Mouse (Mus musculus): ENCODE results near the gene Hoxc10.
A peak's percentile ranks its signal among the peaks of the same experiment; 100 is the strongest.

Gene Hoxc10

GRCm38 (mm10) chr15:102967511-102968397 lies 1.2 kb downstream of the Hoxc10 start:
- DNase-seq (ENCODE audit: low read depth) = no peak

- DNase-seq (ENCODE audit: low read depth) = no peak
Observed at GRCm38 (mm10) chr15:102969296-102969695, 2.7 kb downstream of the Hoxc10 start.

- DNase-seq (ENCODE audit: low read depth) = peak; percentile 86
Observed at GRCm38 (mm10) chr15:102970740-102971139, 4.1 kb downstream of the Hoxc10 start.

GRCm38 (mm10) chr15:102972254-102972653 lies 5.7 kb downstream of the Hoxc10 start:
- DNase-seq (ENCODE audit: low read depth) = no peak

GRCm38 (mm10) chr15:102972753-102973152 lies 6.2 kb downstream of the Hoxc10 start:
- no peak for DNase-seq (ENCODE audit: low read depth)

GRCm38 (mm10) chr15:102975034-102975433 lies 8.4 kb downstream of the Hoxc10 start:
- DNase-seq (ENCODE audit: low read depth) = no peak

GRCm38 (mm10) chr15:102975688-102976111 lies 9.1 kb downstream of the Hoxc10 start:
- DNase-seq (ENCODE audit: low read depth) = no peak

- no peak for DNase-seq (ENCODE audit: low read depth)
Observed at GRCm38 (mm10) chr15:102976171-102976570, 9.6 kb downstream of the Hoxc10 start, which contains the start of gene Hoxc9. TSS of gene Hoxc9 (plus strand) at chr15:102976439.

GRCm38 (mm10) chr15:102976631-102977422 lies 10.2 kb downstream of the Hoxc10 start:
- DNase-seq (ENCODE audit: low read depth) = no peak

GRCm38 (mm10) chr15:102977423-102977974 lies 10.9 kb downstream of the Hoxc10 start:
- DNase-seq (ENCODE audit: low read depth) = no peak

GRCm38 (mm10) chr15:102978615-102979515 lies 12.3 kb downstream of the Hoxc10 start:
- no peak for DNase-seq (ENCODE audit: low read depth)

- no peak for DNase-seq (ENCODE audit: low read depth)
Observed at GRCm38 (mm10) chr15:102979936-102980335, 13.3 kb downstream of the Hoxc10 start.

GRCm38 (mm10) chr15:102980352-102980751 lies 13.8 kb downstream of the Hoxc10 start:
- no peak for DNase-seq (ENCODE audit: low read depth)

GRCm38 (mm10) chr15:102980912-102981311 lies 14.3 kb downstream of the Hoxc10 start:
- DNase-seq (ENCODE audit: low read depth) = peak; percentile 22

GRCm38 (mm10) chr15:102981379-102982288 lies 15.0 kb downstream of the Hoxc10 start:
- DNase-seq (ENCODE audit: low read depth) = peak; percentile 65

- DNase-seq (ENCODE audit: low read depth) = no peak
Observed at GRCm38 (mm10) chr15:102983716-102984115, 17.1 kb downstream of the Hoxc10 start.

- no peak for DNase-seq (ENCODE audit: low read depth)
Observed at GRCm38 (mm10) chr15:102984521-102984920, 17.9 kb downstream of the Hoxc10 start.

- no peak for DNase-seq (ENCODE audit: low read depth)
Observed at GRCm38 (mm10) chr15:102984925-102985324, 18.3 kb downstream of the Hoxc10 start.

GRCm38 (mm10) chr15:102987124-102987833 lies 20.7 kb downstream of the Hoxc10 start:
- peak; percentile 96 for DNase-seq (ENCODE audit: low read depth)

GRCm38 (mm10) chr15:102988078-102988477 lies 21.5 kb downstream of the Hoxc10 start:
- no peak for DNase-seq (ENCODE audit: low read depth)

Data from NIH3T3 (cell line).